Mouse (Mus musculus) urinary bladder, adult 2 months (tissue): ENCODE data around the gene Scn10a. TPM values are rescaled to one million over a fixed set of nuclear protein-coding genes. Genes with fewer than 3 reads are reported as not detected.

ENCODE experiments used
- DNase-seq: peaks from one replicate; pipeline ENCODE4 v3.0.0; 2022; ENCODE audit warnings: low spot score
- polyA plus RNA-seq: library from polyadenylated mRNA; depleted of rRNA; stranded (reverse); fragments of >200 nt; gene quantifications from 2 replicates; pipeline ENCODE4 v1.2.3, GENCODE M21; 2012; rRNA removed

Gene Scn10a
- not detected in 2 replicates for polyA plus RNA-seq

- DNase-seq: no peak
These were observed at the start of gene Scn10a for GRCm38 (mm10) chr9:119719222-119719621. Gene Scn10a, minus strand, starts transcription at chr9:119719322.

DNA sequence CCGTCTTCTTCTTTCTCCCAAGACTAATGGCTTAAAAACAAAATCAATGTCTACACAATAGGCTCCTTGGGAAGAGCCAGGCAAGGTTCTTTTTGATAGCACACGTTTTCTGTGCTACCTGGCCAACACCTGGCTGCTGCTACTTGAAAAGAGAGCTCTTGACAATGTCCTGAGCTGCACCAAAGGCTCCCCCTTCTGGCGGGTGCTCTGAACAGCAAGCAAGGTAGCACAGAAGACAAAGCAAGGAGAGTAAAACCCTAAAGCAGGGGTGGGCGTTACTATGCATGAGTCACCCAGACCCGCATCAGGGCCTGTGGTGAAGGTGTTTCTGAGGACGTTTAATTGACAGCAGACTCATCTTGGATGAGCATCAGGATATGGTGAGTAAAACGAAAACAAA, 49.5 kb upstream of the Scn10a start:
- no peak for DNase-seq

GRCm38 (mm10) chr9:119760226-119760625, 41.1 kb upstream of the Scn10a start:
- no peak for DNase-seq

DNA sequence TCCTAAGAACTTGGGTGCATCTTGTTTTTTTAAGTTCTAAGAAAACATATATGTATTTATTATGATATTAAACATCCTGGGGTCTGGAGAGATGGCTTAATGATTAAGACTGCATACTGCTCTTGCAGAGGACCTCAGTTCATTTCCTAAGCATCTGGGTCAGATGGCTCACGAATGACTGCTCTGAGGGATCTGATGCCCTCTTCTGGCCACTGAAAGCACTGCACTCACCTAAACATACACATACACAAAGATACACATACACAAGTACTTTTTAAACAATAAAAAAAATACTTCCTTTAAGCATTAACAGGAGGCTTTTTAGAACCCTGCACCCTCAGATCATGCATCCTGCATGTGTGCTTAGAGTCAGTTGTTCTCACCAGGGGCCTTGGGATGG, 40.3 kb upstream of the Scn10a start:
- DNase-seq: no peak

DNA sequence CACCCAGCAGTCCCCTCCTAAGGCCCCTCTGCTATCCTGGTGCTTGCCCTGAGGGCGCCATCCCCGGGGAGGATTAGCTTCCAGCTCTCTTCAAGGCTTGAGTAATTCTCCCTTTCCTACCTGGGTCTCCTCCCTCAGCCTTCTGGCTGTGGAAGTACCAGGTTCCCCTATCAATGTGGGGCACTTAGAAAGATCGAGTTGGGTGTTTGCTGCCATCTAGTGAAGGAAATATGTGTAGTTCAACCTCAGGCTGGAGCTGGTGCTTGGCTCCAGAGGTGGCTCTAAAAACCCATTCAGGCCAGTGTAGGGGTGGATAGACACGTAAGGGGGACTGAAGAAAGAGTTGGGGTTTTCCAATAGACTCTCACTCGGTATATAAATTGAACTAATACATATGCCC, 32.4 kb upstream of the Scn10a start:
- no peak for DNase-seq

GRCm38 (mm10) chr9:119749112-119749511, 30.0 kb upstream of the Scn10a start:
- DNase-seq: no peak

DNA sequence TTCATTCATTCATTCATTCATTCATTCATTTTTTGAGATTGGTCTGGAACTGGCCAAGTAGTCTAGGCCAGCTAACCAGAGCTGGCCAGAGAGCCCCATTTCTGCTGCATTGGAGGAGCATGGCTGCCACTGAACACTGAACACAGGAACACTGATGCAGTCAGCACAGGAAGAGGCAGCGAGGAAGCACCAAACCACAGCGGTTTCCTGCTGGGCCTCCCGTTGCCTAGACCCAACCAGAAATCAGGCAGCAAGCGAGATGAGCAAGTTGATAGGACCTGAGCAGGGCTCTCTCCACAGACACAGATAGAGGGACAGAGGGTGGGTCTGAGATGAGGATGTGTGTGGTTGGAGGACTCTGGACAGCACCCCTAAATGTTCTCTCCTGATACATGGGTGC, 24.8 kb upstream of the Scn10a start:
- no peak for DNase-seq

GRCm38 (mm10) chr9:119743312-119743711, 24.2 kb upstream of the Scn10a start:
- no peak for DNase-seq

GRCm38 (mm10) chr9:119741101-119741786, 22.1 kb upstream of the Scn10a start:
- no peak for DNase-seq

DNA sequence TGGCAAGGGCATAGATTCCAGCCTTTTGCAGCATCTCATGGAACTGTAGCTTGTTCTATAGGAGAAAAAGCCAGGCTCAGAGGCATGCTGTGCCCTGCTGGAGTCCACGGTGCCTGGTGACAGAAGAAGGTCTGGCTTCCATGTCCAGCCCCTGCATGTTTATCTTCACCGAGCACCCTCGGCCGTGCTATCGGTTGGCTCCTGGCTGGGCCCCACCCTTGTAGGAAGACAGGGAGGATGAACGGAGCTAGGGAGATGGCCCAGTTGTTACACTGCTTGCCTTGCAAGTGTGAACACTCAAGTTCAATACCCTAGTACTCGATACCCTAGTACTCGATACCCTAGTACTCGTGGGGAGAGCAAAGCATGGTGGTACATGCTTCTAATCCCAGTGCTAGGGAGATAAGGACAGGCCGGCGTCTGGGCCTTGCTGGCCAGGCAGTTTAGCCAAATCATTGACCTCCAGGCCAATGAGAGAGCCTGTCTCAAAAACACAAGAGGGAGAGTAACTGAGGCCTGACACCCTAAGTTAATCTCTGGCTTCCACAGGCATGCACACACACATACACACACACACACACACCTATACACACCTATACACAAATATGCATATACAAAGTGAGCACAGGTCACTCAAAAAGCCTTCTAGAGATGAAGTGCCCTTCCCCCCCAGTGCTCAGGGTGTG, 9.4 kb upstream of the Scn10a start:
- no peak for DNase-seq

DNA sequence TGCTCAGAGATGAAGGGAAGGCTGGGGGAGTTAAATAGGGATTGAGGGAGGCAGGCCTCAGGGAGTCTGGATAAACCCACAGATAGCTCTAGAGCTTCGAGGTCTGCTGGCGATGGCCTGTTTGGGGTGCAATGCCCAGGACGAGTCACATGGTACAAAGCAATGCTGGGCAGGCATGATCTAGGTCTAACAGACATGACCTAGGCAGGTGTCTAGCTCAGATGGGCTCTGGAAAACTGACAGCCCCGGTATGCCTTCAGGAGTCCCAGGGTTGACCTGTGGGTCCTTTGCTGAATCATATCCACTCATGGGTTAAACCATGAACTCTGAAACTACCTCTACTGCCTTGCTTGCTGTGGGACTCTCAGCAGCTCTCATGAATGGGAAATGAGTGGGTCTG, 7.9 kb upstream of the Scn10a start:
- no peak for DNase-seq

- no peak for DNase-seq
These were observed 6.3 kb upstream of the Scn10a start for GRCm38 (mm10) chr9:119725293-119725862.

DNA sequence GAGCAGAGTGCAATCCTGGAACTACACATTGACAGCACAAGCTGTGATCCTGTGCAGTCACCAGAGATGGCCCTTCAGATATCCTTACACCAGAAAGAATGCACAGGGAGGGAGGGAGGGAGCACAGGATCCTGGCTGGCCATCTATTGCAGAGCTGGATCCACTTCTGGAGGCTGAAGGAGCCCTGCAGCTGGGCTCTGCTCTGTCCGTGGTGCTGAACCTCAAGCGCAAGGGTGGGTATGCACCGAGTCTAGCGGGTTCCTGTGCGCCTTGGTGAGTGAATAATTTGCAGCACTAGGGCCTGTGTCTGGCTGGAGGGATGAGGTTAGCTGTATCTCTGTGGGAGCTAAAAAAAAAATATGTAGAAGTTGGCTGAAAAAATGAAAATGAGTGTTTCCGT, 12.4 kb downstream of the Scn10a start:
- no peak for DNase-seq

GRCm38 (mm10) chr9:119691505-119691904, 27.6 kb downstream of the Scn10a start:
- DNase-seq: no peak

DNA sequence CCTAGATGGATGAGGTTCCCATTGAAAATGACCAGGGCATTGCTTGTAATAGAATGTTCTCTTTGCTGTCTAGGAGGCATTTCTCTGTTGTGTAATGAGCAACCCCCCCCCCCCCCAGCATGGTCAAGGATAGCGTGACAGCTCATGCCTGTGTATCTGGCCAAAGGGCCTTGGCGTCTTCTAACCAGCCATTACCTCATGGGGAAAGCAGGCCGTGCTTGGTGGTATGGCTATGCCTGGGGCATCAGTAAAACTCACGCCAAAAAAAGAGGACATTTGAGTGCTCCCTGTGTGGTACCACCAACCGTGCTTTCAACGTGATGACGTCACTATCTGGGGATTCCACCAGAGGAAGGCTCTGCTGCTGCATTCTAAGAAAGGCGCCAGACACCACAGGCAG, 28.1 kb downstream of the Scn10a start:
- DNase-seq: no peak

DNA sequence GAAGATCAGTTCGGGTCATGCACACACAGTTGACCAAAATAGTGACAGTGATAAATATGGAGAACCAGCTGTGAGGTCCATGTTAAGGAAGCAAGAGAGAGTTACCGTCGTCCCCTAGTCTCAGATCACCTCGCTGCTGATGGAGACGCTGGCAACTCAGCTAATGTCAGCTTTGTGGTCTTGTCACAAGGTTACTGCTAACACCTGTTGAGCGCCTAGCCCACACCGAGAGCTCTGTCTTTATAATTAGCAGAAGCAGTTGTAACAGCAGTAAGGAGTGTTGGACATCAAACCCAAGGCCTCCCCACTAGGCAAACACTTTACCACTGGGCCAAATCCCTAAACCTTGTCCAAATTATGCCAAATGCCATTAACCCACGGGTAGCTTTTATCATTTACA, 31.2 kb downstream of the Scn10a start:
- DNase-seq: no peak

- DNase-seq: no peak
These were observed 32.9 kb downstream of the Scn10a start for GRCm38 (mm10) chr9:119686187-119686586.

DNA sequence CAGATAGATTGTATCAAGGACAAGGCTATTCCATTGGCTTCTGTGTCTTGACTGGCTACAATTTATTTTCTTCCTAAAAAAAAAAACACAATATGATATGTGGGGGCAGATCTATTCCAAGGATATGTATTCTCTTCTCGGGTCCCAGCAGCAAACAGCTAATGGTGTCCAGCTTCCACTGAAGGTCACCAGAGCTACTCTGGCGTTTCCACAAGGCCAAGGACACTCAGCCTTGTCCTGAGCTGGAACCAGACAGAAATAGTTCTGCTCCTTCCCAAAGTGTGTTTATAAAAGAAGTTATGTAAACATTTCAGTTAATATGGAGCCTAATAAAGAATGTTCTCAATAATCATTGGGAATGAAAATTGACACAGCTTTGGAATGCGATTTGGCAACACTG, 38.2 kb downstream of the Scn10a start:
- DNase-seq: no peak

GRCm38 (mm10) chr9:119664109-119664508, 55.0 kb downstream of the Scn10a start:
- no peak for DNase-seq

DNA sequence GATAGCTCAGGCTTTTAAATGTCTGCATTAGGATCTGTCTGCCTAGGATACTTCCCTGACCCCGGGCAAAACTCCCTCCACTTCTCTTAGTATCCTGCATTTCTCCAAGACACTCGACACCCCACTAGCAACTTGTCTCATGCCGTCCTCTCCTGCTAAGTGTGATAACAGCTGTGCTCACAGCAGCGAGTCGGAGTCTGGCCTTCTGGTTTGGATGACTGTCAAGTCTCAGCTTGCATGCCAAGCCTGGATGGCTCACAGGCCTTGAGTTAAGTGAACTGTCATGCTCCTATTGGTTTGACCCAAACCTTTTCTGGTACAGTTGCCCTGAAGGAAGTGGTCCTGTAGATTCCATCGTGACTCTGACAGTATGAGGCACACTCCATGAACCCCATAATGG, 63.0 kb downstream of the Scn10a start:
- DNase-seq: no peak

DNA sequence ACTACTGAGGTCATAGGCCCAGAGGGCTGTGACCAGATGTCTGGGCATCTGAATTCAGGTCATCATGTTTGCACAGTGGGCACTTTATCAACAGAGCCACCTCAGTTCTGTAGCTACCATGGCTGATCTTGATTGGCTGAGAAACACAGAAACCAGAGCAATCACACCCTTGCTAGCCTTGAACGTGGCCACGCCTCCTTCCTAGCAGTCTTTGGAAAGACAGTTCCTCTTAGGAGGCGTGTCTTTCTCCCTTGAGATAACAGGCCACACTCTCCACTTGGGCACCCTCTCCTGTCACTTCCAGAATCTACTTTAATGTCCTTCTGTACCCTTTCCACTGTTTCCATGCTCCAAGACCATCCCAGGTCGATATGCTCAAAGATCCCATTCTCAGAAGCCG, 65.4 kb downstream of the Scn10a start:
- no peak for DNase-seq

DNA sequence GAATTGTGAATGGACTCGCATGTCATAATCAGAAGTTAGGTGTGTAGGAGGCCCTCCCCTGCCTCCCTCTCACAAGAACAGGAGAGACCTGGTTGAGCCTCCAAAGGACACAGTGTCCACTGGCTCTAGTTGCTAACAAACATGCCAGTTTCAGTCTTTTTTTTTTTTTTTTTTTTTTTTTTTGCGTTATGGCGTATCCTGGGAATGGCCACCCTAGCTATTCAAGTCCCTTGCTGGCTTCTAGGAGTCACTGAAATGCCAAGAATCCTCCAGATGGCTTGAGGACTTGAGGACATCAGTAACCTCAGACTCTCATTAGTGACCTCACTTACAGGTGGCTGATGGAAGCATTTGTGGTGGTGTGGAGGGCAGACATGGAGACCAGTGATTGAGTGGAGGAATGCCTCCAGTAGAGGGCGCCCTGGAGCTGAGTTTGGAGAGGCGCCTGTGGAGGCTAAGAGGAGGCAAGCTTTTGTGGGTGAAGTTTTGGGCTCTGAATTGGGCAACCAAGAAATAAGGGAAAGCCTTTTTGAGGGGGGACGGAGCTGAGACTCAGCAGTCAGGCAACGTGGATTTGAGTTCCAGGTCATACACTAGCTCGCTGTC, 72.1 kb downstream of the Scn10a start:
- no peak for DNase-seq

DNA sequence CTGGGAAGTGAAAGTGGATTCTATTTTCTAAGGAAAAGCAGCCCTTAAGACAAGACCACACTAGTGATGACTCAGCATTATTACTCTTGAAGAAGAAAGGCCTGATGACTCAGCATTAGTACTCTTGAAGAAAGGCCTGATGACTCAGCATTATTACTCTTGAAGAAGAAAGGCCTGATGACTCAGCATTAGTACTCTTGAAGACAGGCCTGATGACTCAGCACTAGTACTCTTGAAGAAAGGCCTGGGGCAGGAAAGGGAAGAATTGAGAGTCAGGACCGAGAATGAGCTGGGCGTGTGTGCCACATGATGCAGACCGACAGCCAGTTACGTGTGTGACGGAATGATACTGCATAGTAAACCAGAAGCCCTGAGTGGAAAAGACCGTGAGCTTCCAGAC, 77.1 kb downstream of the Scn10a start:
- DNase-seq: no peak
